Mouse (Mus musculus) Patski (cell line): ENCODE data around the gene Art2b. TPM values are rescaled to one million over a fixed set of nuclear protein-coding genes. Genes with fewer than 3 reads are reported as not detected.

ENCODE experiments used
- ATAC-seq: fragments of 100-300 bp; one replicate; pipeline ENCODE4 v1.8.0; 2021
- CTCF ChIA-PET: fragments of 350-600 bp; sonication (Branson Sonifier 250); formaldehyde crosslinking; loops from one replicate; lab custom pipeline; 2022; ENCODE audit warnings: inconsistent platforms; lab: Charles Lee
- POLR2A ChIA-PET: fragments of 350-600 bp; sonication (Branson Sonifier 250); formaldehyde crosslinking; loops from one replicate; lab custom pipeline; 2022; ENCODE audit warnings: antibody characterized with exemption, inconsistent platforms; lab: Charles Lee
- DNase-seq: peaks from one replicate; pipeline ENCODE4 v3.0.0-alpha.2; 2011; ENCODE audit warnings: low read depth, low spot score
- H3K27me3 ChIP-seq: fragments of 371-371 bp; one replicate; pipeline ENCODE4 v1.5.1; 2021
- CTCF ChIP-seq: fragments of 100-300 bp; IDR thresholded peaks from one replicate; pipeline ENCODE4 v1.5.1; 2021
- in situ Hi-C: fragments of 300-500 bp; cut with MboI; formaldehyde crosslinking; loops from 3 replicates; pipeline ENCODE4 v1.11.1; 2018; ENCODE audit warnings: low pct_unique_long_range_greater_than_20kb, mixed read lengths
- polyA plus RNA-seq: library from polyadenylated mRNA; unstranded; gene quantifications from one replicate; pipeline ENCODE4 v1.2.3, GENCODE M21; 2021

Gene Art2b
- polyA plus RNA-seq, 1 experiment from 2014 or later: not detected

- TF ChIP-seq CTCF: no peak
- DNase-seq (no peak), ATAC-seq (no peak)
- POLR2A ChIA-PET: no interaction called here
- CTCF ChIA-PET: interaction anchor here (1.8 kb wide), 1 partner anchor 127 kb away, joined by 7 read pairs; no protein-coding TSS in a partner anchor
- H3K27me3 ChIP-seq: peaks cover 23% of the 10 kb centered on the region
- in situ Hi-C loops: no loop called here
Measured at GRCm38 (mm10) chr7:101539774-101540173, 45.6 kb downstream of the Art2b start.

DNA sequence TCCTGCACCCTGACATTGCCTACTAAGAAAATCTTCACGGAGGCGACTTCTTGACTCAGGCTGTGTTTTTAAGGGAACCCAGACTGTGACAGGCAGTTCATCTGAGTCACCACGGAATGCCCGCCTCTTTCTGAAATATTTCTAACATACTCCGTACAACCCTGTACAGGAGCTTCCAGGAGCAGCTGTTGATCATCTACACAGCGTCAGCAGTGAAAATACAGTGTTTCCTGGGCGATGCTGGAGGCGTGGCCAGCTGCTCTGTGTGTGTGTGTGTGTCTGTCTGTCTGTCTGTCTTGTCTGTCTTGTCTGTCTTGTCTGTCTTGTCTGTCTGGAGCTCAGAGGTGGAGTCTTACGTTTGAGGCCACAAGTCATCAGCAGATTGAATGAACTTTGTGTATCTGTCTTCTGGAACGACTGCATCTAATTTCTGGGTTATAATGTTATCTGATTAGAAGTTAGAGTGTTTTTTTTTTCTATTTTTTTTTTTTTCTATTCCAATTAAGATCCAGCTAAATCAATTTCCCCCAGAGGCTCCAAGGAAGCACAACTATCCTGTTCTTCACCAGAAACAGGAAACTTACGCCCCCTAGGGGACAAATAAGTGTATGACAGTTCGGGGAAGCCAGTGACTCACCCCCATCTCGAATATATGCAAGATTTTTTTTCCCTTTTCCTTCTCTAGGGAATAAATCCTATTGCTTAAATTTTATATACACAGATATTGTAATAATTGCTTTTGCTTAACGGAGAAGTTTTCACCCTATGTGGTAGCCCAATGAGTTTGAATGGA, 47.1 kb downstream of the Art2b start:
- no peak for DNase-seq
- peaks cover 22% of the 10 kb centered on the region for H3K27me3 ChIP-seq
- in situ Hi-C loops: no loop called here
- TF ChIP-seq CTCF: peak; percentile 63
- peak; percentile 60 for ATAC-seq
- CTCF ChIA-PET: interaction anchor here (0.7 to 1.8 kb wide), 7 partner anchors 10 to 126 kb away, joined by 3 to 7 read pairs (median 3); no protein-coding TSS in a partner anchor
- POLR2A ChIA-PET: interaction anchor here (0.7 kb wide), 1 partner anchor 234 kb away, joined by 3 read pairs; no protein-coding TSS in a partner anchor

DNA sequence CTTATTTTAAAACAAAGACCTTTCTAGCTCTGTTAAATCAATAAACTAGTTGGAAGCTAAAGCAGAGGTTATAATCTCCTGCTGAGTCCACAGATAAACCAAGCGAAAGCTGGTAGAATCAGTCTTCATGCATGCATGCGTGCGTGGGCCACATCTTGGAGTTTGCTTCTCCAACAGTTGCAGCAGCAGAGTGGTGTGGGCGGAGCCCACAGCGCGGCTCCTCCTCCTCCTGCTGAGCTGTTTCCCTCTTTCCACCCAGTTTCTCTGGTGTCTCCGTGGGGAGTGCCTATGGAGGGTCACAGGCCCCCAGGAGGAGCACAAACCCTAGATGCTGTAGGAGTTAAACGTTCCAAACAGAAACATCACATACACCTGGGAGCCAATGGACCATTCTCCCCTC, 47.9 kb downstream of the Art2b start:
- ChIA-PET CTCF (interaction anchor here (1.2 kb wide), 1 partner anchor 22 kb away, joined by 3 read pairs; no protein-coding TSS in a partner anchor), POLR2A (interaction anchor here (0.5 kb wide), 1 partner anchor 11 kb away, joined by 7 read pairs; no protein-coding TSS in a partner anchor)
- DNase-seq (no peak), ATAC-seq (no peak)
- no peak for TF ChIP-seq CTCF
- peaks cover 15% of the 10 kb centered on the region for H3K27me3 ChIP-seq
- in situ Hi-C loops: no loop called here

DNA sequence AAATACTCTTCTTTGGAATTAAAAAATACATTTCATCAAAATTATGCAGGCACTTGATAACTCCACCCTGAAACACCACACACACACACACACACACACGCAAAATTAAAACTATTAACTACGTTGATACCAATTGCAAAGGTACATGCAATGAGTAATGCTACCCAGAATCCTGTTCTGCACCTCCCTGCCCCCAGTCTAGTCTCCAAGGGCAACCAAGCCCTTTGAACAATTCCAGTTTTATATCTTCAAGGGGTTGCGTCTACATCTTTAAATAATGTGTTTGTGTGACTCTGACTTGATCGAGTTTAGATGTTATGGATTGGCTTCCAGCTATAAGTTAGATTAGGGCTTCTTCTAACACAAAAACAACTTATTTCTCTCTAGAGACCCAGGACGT, 49.9 kb downstream of the Art2b start:
- peaks cover 17% of the 10 kb centered on the region for H3K27me3 ChIP-seq
- no peak for TF ChIP-seq CTCF
- ATAC-seq: no peak
- DNase-seq: no peak
- POLR2A ChIA-PET: no interaction called here
- in situ Hi-C loops: no loop called here
- CTCF ChIA-PET: no interaction called here

GRCm38 (mm10) chr7:101535102-101535501, 50.3 kb downstream of the Art2b start:
- TF ChIP-seq CTCF: no peak
- DNase-seq (no peak), ATAC-seq (no peak)
- ChIA-PET POLR2A (no interaction called here), CTCF (no interaction called here)
- peaks cover 17% of the 10 kb centered on the region for H3K27me3 ChIP-seq
- in situ Hi-C loops: no loop called here

DNA sequence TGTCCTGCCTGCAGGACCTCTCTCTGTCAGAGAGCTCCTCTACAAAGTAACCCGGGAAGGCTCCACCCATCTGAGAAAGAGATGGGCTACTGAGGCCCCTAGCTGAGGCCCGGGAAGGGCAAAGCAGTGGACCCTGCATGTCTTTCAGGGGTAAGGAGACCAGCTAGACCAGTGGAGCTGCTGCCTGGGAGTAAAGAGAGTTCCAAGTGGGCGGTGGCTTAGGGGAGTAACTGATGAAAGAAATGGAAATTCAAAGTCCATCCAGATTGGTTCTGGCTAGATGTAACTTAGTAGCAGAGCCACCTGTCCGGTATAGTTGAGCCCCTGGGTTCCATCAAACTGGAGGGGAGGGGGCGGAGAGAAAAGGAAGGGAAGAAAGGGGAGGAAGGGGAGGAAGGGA, 51.0 kb downstream of the Art2b start:
- in situ Hi-C loops: no loop called here
- no peak for TF ChIP-seq CTCF

More for the DNA sequence above, 51.0 kb downstream of the Art2b start:
- DNase-seq (no peak), ATAC-seq (no peak)
- H3K27me3 ChIP-seq: peaks cover 14% of the 10 kb centered on the region
- POLR2A ChIA-PET: no interaction called here
- CTCF ChIA-PET: no interaction called here

Other genes starting within 250 kb of the Art2b start
- gene Arap1, start 237.5 kb downstream of the Art2b start, polyA plus RNA-seq: 31.1 TPM
- gene Gm45837, start 174.7 kb downstream of the Art2b start, polyA plus RNA-seq: 0.78 TPM
- gene Pde2a, start 163.9 kb downstream of the Art2b start, polyA plus RNA-seq: 0.10 TPM
- gene Clpb, start 78.0 kb upstream of the Art2b start, polyA plus RNA-seq: 49.5 TPM
- gene Phox2a, start 232.7 kb upstream of the Art2b start, polyA plus RNA-seq: not detected